Mouse (Mus musculus): ENCODE results near the gene Slc39a9.
A peak's percentile ranks its signal among the peaks of the same experiment; 100 is the strongest.

The Slc39a9 gene

GRCm38 (mm10) chr12:80653951-80654658, 10.4 kb downstream of the Slc39a9 start:
- no peak for DNase-seq (ENCODE audit: low spot score)

DNA sequence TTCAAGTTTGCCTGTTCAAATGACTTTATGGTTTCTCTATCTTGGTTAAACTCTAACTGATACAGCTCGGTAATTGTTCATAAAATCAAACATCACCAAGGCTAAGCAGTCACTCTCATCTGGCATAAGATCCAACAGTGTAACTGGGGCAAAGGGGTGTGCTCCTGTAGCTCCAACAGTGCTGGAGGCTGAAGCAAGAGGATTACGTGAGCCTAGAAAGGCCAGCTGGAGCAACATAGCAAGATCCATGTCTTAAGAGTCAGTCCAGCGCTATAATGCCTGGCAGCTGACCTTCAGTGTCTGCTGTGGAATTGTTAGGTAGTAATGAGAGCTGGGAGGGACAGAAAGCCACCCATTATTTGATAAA, 11.0 kb downstream of the Slc39a9 start:
- DNase-seq (ENCODE audit: low spot score) = no peak

DNA sequence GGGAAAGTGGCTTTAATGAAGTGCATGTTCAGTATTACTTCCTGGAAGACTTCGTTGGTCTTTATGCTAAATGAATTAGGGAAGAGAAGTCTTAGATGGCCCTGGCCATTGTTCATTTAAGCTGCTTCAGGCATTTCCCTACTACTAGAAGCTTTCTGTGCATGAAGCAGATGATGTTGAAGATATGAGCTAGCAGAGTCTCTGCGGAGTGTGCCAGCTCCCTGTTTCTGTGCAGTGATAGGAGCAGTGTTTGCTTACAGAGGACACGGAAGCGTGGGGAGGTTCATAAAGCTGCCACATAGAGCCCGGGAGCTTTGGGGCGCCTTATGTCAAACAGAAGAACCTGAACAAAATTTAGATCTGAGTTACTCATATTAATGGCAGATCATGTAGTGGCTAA, 15.0 kb downstream of the Slc39a9 start:
- peak; percentile 55 for DNase-seq (ENCODE audit: low spot score)

- DNase-seq (ENCODE audit: low spot score) = no peak
These were observed 18.6 kb downstream of the Slc39a9 start for GRCm38 (mm10) chr12:80662322-80662721.

DNA sequence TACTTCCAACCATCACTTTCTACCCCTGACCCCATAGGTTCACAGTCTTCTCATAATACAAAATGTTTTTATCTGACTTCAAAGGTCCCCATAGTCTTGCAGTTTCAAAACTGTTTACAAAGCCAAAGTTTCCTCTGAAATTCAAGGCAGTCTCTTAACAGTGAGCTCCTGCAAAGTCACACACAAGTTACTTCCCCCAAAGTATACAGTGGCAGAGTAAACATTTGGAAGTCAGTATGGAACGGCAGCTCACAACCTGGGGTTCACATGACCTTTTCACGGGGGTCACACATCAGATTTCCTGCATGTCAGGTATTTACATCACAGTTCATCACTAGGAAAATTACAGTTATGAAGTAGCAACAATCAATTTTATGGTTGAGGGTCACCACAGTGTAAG, 20.3 kb downstream of the Slc39a9 start:
- DNase-seq (ENCODE audit: low spot score) = no peak

GRCm38 (mm10) chr12:80668391-80668790, 24.7 kb downstream of the Slc39a9 start:
- no peak for DNase-seq (ENCODE audit: low spot score)

- DNase-seq (ENCODE audit: low spot score) = peak; percentile 73
These were observed 29.5 kb downstream of the Slc39a9 start for GRCm38 (mm10) chr12:80673170-80673569.

DNA sequence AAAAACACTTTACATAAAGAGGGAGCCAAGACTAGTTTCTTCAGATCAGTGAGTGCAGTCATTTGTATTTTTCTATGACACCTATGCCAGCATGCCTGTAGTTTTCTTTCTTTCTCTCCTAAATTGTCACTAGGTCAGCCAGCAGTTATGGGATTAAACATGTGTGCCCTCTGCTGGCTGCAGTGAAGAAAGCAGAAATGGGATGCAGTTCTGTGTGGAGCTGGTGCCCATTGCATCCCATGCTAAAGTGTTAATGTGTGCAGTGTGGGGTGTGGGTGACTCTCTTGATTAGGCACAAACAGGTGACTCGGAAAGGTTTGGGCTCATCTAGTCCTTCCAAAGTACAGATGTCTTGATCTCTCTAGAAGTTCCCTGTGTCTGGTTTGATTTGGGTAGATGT, 37.7 kb downstream of the Slc39a9 start:
- peak; percentile 53 for DNase-seq (ENCODE audit: low spot score)

DNA sequence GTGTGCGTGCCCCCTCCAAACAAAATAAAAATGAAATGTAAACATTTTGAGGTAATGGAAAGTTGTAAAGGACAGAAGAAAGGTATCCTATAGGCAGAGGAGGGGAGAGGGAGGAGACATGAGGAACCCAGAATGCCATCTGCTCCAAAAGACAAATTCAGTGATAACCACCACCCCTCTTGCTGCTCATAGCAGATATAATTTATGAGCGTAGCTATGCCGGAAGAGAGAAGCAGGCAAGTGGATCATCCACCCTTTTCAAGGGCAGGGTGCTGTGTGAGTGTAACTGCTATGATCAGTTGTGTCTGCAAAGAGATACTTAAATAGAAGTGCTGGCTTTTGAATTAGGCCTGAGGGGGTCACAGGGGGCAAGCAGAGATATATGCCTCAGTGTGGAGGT, 39.9 kb downstream of the Slc39a9 start:
- DNase-seq (ENCODE audit: low spot score) = no peak

DNA sequence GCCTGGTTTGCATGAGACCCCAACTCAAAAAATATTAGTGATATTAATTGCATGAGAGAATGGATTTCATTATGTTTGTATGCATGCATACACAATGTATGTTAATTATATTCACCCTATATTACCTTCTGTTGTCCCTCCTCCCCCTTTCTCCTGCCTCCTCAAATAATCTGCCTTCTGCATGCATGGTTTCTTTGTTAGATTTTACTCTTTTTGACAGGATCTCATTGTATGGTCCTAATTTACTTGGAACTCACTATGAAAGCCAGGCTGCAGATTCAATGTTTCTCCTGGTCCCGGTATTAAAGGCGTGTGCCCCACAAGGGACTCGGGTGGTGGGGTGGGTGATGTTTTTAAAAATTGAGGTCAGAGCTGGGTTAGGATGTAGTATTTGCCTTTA, 40.6 kb downstream of the Slc39a9 start:
- DNase-seq (ENCODE audit: low spot score) = no peak

DNA sequence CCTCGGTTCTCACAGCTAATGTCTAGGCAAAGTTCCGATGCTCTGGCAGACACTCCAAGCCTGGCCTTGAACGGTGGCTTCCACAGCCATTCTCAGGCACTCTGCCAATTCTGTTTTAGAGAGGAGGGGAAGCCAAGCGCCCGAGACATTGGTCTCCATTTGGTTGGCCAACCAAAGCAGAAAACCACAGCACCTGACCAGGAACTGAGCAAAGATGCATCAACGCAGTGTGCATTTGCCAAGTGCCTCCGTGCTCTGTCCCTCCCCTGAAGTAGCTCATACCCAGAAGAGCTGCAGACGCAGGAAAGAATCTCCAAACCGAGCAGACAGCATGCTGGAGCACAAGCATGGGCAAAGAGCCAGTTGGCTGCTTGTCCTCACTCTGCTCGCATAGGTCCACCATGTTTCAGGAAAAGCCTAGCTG, 44.1 kb downstream of the Slc39a9 start:
- DNase-seq (ENCODE audit: low spot score) = peak; percentile 73

- no peak for DNase-seq (ENCODE audit: low spot score)
These were observed 46.0 kb downstream of the Slc39a9 start for GRCm38 (mm10) chr12:80689696-80690095.

DNA sequence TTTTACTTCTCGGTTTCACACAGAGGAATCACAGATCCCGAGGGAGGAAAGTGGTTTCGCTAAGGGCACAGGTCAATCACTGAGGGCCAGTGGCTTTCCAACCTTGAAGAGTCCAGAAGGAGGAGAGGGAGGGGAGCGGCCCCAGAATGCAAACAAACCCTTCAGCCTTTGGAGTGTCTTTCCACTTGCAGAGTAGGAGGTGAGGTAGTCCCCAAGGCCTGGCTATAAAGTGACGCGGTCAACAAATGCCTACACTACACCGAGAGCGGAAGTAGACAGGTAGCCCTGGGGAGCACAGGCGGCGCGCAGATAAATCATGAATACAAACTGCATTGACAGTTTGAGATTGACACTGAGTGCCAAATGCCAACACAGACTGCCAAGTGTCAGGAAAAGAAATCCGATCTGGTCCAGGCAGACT, 48.0 kb downstream of the Slc39a9 start:
- DNase-seq (ENCODE audit: low spot score) = no peak

DNA sequence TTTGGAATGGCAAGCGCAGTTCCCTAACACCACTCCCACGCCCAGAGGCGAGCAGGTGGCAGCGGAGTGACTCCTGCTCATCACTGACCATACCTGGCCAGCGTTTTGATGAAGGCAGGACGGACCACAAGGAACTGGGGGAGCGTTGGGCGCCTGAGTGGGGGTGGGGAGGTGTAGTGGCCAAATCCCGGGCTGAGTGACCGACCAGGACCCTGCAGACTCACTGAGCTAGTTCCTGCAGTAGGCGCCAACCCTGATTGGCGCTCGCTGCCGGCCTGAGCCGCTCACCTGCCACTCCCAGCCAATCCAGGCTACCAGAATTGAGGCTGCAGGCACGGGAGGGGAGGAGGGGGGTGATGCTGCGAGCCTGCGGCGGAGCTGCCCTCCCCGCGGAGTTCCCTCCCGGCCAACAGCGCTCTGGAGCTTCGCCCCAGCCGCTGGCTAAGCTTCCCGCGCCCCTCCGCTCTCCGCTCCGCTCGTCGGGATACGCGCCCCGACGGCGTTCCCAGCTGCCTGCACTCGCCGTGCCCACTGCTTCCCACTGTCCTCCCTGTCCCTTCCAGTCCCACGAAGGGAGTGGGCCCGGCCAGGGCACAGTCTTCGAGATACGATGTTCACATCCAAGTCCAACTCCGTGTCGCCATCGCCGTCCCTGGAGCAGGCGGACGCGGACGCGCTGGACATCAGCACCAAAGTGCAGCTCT, 48.7 kb downstream of the Slc39a9 start, which contains the start of gene Plekhd1:
Gene Plekhd1, plus strand, starts transcription at position 323 of the 704 bp plus-strand sequence.
- DNase-seq (ENCODE audit: low spot score) = no peak

DNA sequence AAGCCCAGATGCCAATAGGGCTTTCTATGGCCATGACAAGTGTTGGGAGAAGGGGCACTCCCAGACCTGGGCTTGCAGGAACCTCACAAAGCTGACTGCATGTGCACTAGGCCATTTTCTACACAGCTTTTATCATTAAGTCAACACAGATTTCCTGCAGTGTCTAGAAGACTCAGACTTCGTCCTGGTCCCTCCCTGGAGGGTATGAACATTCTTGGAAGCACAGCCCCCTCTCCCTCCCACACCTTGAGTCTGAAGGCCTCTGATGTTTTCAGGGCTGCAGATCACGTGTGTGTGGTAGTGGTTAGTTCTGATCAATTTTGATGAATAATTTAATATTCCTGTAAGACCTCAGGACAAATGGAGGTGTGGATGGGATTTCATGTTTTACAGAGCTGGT, 50.0 kb downstream of the Slc39a9 start:
- DNase-seq (ENCODE audit: low spot score) = no peak

DNA sequence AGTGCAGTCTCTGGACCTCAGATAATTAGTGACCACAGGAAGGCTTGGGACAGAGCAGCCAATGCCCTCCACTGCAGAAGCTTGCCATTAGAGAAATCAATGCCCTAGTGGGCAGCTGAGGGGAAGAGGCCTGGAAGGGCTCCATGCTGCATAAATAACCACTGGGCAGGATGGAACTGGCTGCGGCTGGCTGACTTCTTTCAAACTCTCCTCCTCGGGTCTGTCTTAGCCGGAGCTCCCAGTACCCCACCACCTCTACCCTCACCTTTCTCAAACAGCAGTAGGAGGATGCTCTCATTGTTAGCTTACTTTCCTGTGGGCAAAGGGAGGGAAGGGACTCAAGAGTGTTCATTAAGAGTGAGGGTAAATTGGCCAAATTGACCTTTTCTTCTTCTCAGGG, 51.3 kb downstream of the Slc39a9 start:
- no peak for DNase-seq (ENCODE audit: low spot score)

DNA sequence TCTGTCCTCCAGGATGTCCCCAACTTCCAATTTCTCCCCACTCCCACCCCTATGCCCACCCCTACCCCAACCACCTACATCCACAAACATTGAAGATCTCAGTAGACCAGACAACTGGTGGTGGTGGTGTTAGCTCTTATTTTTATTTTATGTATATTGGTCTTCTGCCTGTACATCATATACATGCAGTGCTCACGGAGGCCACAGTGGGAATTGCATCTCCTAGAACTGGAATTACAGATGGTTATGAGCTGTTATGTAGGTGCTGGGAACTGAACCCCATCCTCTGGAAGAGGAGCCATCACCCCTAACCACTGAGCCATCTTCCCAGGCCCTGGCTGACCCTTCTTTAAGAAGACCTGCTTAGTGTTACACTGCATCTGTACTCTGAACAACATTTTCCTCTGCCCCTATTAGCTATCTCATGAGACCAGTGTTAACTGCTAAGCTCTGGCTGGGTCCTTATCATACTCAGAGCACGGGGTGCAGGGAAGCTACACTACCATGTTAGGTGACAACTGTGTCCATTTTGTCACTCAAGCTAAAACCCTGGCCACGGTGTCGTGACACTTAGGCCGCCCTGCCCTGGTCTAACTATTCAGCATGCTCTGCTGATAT, 55.0 kb downstream of the Slc39a9 start:
- DNase-seq (ENCODE audit: low spot score) = no peak

DNA sequence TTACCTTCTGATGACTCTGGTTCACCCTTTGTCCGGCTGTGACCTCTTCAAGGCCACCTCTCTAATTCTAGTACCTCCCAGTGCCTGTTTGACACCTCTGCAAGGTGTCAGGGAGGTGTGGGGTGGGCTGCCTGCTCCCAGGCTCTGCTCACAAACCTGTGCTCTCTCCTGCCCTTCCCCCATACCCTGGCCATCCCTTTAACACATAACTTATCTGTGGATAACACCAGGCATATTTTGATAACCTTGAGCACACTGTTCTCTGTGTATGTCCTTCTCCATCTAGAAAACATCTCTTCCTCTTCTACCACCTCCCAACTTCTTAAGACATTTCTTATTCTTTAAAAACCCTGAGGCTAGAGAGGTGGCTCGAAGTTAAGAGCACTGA, 55.5 kb downstream of the Slc39a9 start:
- DNase-seq (ENCODE audit: low spot score) = no peak

- DNase-seq (ENCODE audit: low spot score) = no peak
These were observed 57.6 kb downstream of the Slc39a9 start for GRCm38 (mm10) chr12:80701332-80701731.

DNA sequence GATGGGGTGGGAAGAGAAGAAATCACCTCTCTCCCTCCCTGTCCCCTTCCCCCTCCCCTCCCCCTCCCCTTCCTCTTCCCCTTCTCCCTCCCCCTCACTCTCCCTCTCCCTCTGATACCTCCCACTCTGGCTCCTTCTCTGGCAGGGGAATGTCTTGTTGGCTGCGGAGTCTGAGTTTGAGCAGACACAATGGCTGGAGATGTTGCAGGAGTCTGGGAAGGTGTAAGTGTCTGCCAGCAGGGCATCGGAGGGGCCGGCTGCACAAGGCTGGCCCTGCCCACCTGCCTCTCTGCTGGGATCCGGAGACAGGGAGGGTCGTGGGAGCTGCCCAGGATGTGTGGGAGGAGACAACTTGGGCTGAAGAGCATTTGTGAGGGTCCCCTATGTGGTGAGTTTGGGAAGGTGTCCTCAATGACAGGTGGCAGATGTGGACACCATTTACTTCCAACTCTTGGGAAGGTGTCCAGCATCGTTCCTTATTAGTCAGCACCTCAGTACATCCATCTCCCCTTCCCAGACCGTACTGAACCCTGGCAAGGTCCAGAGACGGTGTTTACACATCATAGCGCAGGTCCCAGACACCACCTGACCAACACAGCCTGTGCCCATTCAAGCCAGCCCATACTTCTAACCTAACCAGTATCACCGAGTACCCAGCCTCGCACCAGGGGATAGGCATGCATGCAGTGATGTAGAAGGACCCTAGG, 62.7 kb downstream of the Slc39a9 start:
- DNase-seq (ENCODE audit: low spot score) = no peak

DNA sequence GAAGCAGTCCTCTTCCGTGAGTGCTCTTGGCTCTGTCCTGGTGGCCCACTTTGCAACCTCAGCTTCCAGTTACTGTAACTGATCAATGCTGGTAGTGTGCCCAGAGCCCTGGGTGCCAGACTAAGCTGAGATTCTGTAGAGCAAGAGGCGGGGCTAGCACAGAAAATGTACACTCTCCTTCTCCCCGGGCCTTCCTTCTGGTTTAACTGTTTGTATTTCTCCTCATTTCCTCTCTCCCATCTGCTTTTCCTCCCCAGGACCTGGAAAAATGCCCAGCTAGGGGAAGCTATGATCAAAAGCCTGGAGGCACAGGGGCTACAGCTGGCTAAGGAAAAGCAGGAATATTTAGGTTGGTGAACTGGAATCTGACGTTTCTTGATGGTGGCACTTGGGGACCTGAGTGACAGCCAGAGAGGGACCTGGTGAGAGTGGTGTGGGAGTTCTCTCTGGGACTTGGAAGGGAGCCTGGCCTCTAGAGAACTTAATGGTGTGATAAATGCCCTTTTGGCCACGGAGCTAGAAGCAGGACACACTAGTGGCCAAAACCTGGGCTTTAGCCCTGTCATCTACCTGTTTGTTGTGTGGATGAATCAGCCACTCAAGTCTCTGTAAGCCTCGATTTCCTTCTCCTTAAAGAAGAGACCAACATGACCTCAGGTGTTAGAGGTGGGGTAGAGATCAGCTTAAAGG, 63.4 kb downstream of the Slc39a9 start:
- peak; percentile 41 for DNase-seq (ENCODE audit: low spot score)

GRCm38 (mm10) chr12:80715915-80716314, 72.2 kb downstream of the Slc39a9 start:
- DNase-seq (ENCODE audit: low spot score) = no peak

All from MN1 (cell line).